Mouse (Mus musculus): ENCODE data around the gene Psmb11. TPM values are rescaled to one million over a fixed set of nuclear protein-coding genes. Genes with fewer than 3 reads are reported as not detected.

Gene Psmb11
- total RNA-seq (2021): not detected
- long read RNA-seq, experiment 1: 0 reads
- long read RNA-seq, experiment 2: 0 reads

GRCm38 (mm10) chr14:54621133-54621532 is at the start of gene Psmb11:
Gene Psmb11, plus strand, starts transcription at chr14:54621433.
- DNase-seq (ENCODE audit: low spot score in 2 of 2): no peak

- no peak for DNase-seq (ENCODE audit: low spot score in 2 of 2)
Observed at GRCm38 (mm10) chr14:54572122-54572521, 49.1 kb upstream of the Psmb11 start.

- no peak for DNase-seq (ENCODE audit: low spot score in 2 of 2)
Observed at GRCm38 (mm10) chr14:54572790-54573736, 48.2 kb upstream of the Psmb11 start.

- no peak for DNase-seq (ENCODE audit: low spot score in 2 of 2)
Observed at GRCm38 (mm10) chr14:54574253-54574652, 47.0 kb upstream of the Psmb11 start.

GRCm38 (mm10) chr14:54575031-54575430 is 46.2 kb upstream of the Psmb11 start:
- no peak for DNase-seq (ENCODE audit: low spot score in 2 of 2)

DNA sequence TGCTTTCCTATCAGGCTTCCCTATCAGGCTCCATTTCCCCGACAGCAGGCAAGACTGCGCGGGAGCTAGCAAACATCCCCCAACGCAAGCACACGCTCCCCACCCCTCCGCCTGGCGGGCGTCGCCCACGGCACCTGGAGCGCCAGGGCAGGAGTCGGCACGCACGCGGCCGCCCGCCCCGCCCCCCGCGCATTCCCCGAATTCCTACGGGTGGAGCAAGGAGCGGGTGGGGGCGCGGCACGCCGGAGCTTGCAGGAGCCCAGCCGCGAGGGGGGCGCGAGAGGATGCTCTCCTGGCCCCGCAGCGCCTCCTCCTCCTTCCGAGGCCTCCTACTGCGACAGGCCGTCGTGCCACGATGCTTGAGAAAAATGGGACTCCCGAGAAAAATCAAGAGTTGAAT is 45.6 kb upstream of the Psmb11 start:
- peak; percentile 60 to 65 for DNase-seq (ENCODE audit: low spot score in 2 of 2)

DNA sequence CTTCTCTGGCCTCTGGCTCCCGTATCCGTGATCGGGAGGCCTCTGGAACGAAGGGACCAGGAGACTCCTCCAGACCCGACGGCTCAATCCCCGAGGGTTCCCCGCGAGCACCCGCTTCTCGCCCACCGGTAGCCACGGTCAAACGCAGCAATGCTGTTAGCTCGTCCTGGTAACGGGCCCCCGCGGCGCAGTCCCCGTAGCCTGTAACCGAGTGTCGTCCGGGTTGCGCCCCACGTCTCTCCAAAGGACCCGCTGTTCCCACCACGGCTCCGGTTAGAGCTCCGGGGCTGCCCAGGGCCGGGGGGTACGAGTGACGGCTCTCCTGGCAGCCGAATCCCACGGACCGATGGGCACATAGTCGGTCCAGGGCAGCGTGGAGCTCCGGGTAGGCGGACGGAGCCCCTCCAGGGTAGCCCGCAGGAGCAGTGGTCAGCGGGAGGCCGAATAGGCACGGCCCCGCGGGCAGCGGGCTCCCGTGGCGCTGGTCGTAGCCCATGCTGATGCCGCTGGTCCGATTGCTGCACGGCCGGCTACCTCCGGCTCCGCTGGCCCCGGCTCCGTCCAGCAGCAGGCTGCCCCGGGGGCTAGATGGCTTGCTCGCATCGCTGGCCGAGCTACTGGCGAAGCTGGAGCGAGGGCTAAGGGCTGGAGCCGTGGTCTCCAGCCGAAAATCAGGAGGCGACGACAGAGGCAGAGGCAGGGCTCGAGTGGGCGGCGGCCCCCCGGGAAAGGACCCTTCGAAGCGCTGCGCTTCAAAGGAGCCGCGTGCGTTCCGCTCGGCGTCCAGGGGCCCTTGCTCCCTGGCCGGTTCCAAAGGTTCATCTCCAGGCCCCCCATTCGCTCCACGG is 44.8 kb upstream of the Psmb11 start:
- DNase-seq (ENCODE audit: low spot score in 2 of 2): peak; percentile 52 to 54

DNA sequence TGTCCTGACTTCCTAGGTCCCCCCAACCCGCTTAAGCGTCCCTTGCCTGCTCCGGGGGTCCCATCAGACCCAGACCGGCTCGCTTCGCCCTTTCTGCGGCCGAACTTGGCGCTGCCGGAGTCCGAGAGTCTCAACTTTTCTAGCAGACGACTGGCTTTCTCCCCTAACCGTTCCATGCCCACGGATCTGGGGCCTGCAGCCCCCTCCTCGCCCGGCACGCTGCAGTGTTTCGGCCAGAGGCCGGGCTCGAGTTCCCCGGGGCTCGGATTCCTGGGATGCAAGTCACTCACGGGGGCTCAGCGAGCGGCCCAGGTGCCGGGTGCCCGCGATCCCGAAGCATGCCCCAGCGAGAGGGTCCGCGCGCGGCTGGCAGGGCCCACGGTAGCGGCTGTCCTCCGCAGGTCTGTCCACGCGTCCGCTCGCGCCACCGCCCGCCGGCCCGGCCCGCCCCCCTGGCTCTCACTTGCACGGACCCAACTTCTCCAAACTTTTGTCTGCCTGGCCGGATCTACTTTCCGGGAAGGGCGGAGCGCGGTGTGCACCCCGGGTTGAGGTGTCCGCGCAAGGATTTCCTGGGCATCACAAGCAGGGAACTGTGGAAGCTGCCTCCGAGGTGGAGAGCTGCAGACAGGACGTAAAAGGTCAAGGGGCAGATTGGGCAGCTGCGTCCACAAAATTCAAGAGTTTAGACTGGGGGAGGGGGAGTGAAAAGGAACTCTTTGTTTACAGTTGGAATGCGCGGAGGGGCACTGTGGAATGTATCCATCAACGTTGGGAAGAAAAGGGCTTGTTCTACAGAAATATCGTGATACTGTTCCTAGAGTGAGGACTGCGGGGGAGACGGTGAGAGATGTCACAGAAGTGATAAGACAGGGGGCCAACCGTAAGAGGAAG is 43.9 kb upstream of the Psmb11 start, which contains the start of gene Ajuba:
Gene Ajuba (minus strand): TSS at position 470 of the 894 bp plus-strand sequence.
- DNase-seq (ENCODE audit: low spot score in 2 of 2): peak; percentile 87 to 88

GRCm38 (mm10) chr14:54578063-54578462 is 43.2 kb upstream of the Psmb11 start:
- DNase-seq (ENCODE audit: low spot score in 2 of 2): no peak

GRCm38 (mm10) chr14:54579638-54580037 is 41.6 kb upstream of the Psmb11 start:
- DNase-seq (ENCODE audit: low spot score in 2 of 2): no peak

DNA sequence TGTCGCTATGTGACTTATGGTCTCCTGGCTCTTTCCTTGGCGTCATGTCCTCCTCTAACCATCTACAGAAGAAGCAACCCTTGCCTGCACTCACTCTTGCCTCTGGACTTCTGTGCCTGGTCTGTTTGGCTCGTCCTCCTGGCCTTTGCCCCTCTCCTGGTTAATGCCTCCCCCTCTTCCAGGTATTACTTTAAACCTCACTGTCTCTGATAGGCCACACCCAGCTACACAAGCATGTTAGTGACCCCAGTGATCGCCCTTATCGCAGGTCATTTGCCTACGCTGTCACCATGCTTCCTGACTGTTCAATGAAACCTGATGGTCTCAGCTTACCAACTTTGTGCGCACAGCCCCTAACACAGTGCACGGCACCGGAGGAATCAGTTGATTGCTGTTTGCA is 38.7 kb upstream of the Psmb11 start:
- DNase-seq (ENCODE audit: low spot score in 2 of 2): no peak

GRCm38 (mm10) chr14:54583681-54584338 is 37.4 kb upstream of the Psmb11 start:
- peak; percentile 57 to 61 for DNase-seq (ENCODE audit: low spot score in 2 of 2)

GRCm38 (mm10) chr14:54591056-54591455 is 30.2 kb upstream of the Psmb11 start:
- DNase-seq (ENCODE audit: low spot score in 2 of 2): no peak

DNA sequence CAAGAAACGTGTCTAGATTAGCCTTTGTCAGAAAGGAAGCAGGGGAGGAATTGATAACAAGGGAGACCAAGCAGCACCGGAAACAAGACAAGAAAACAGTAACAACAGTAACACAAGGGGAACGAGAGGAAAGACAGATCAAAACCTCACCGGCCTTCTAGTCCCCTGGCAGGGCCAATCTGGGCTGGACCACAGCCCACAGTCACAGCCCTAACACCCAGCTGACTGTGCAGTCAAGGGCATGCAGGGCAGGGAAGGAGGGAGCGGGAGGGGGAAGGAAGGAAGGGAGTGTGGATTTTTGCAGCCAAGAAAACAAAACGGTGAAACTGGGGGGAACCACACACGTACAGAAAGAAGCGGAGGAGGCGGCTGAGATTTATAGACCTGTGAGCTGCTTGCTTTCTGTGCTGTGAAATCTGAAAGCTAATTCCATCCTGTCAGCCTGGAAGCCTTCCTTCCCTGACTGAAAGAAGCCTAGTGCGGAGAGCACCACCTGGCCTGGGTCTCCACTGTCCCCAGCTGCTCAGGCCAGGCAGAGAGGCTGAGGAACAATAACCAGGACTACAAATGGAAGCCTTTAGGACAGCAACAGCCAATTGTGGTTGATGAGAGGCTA is 28.8 kb upstream of the Psmb11 start:
- no peak for DNase-seq (ENCODE audit: low spot score in 2 of 2)

DNA sequence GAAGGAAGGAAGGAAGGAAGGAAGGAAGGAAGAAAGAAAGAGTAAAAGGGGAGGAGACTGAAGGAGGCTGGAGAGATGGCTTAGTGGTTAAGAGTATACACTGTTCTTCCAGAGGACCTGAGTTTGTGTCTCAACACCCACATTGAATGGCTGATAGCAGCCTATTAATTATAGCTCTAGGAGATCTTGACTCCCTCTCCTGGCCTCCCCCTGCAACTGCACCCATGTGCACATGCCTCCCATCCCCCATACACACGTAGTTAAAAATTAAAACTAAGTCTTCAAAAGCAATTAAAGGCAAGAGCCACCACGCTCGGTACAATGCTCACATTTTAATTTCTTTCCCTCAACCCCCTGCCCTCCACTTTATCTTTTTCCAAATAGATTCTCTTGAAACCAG is 27.2 kb upstream of the Psmb11 start:
- DNase-seq (ENCODE audit: low spot score in 2 of 2): no peak

GRCm38 (mm10) chr14:54594631-54595414 is 26.4 kb upstream of the Psmb11 start:
- DNase-seq (ENCODE audit: low spot score in 2 of 2): no peak

DNA sequence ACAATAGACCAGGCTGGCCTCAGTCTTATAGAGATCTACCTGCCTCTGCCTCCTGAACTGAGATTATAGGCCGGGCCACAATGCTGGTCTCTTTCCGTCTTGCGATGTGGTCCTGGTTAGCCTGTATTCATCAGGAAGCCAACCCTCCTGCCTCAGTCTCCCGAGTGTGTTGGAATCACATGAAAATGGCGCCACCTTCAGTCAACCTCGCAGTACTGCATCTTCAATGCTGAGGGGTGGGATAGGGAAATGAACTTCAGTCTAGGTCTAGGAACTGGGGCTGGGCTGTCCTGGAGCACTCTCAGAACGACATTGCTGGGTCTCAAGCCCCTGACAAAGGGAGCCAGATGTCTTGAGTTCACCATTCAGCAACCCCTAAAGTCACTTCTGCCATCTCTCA is 24.1 kb upstream of the Psmb11 start:
- DNase-seq (ENCODE audit: low spot score in 2 of 2): no peak

- no peak for DNase-seq (ENCODE audit: low spot score in 2 of 2)
Observed at GRCm38 (mm10) chr14:54601601-54602000, 19.6 kb upstream of the Psmb11 start.

DNA sequence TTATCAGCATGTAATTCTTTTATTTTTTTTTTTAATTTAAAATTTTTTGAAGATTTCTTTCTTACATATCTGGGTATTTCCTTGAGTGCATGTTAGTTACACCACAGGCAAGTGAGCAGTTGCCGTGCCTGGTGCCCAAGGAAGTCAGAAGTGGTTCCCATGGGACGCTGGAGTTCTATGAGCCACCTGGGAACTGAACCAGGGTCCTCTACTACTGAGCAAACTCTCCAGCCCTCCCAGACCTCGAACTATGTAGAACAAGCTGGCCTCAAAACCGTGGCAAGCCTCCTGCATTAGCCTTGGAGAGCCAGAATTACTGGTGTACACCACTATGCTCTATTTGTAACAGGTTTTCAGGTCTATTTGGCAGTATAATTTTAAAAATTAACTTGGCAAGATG is 18.6 kb upstream of the Psmb11 start:
- no peak for DNase-seq (ENCODE audit: low spot score in 2 of 2)

Measured in adrenal gland, adult 18-20 months (tissue).